Mouse (Mus musculus) layer of hippocampus, postnatal 36 days (tissue): Measurements from ENCODE around the gene Cux2. TPM values are rescaled to one million over a fixed set of nuclear protein-coding genes. Genes with fewer than 3 reads are reported as not detected.

Source experiments
- DNase-seq, 2 experiments: peaks; one replicate each; pipeline ENCODE4 v3.0.0; 2022
- total RNA-seq, 2 experiments: library from RNA; stranded (reverse); gene quantifications; 2 replicates each; pipeline ENCODE4 v1.2.3; 2021

Gene Cux2
- total RNA-seq, 2 experiments from 2014 or later: 32.7 to 33.8 TPM

DNA sequence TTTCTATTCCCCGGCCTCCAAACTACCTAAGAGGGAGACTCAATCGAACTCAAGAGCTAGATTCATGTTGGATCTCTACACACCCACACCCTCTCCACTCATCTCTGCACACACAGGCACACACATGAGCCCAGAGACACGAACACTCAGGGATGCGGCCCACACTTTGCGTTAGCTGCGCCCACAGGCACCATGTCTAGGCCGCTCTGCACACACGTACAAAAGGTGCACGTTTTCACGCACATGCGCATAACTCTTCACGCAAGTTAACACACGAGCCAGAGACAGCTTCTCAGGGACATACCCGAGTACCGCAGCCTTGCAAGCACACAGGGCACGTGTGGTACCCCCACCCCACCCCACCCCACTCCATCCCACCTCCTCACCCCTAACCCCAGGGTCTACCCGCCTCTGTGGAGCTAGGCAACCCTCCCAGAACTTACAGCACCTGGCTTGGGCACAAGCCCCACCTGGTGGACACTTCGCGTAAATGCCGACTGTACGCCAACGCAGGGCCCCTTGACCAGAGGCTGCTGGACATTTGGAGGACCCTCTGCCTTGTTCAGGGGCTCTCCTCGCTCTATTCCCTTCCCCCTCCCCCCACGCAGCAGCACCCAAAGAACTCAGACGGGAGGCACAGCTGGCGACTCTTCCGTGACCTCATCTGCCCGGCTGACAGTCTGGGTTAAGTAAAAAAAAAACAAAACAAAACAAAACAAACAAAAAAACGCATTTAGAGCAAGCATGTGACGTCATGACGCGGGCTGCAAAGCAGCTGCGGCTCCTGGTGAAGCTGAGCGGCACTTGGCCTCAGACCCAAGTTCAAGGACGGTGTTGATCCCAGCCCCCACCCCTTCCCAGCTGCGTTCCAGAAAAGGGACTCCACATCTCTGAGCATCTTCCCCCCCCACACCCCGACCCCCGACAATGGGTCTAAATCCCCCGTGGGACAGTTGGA lies 9.4 kb upstream of the Cux2 start:
- DNase-seq: no peak

- no peak for DNase-seq
Measured at GRCm38 (mm10) chr5:122057622-122058021, 7.7 kb upstream of the Cux2 start.

DNA sequence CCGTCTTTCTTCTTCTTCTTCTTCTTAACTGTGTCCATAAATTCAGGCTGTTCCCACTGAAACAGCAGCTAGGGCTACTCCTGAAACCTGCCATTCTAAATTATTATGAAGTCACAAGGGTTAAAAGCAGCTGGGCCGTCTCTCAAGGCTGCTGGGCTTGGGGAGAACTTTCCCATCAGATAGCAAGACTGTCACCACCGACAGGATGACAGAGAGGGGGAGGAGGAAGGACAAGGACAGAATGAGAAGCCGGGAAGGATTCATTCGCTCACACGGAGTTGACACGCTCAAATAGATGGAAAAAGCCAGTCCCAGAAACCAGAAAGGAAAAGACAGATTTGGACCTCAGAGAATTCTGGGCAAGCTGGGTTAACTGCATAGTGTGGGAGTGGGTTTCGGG lies 6.7 kb upstream of the Cux2 start:
- no peak for DNase-seq

DNA sequence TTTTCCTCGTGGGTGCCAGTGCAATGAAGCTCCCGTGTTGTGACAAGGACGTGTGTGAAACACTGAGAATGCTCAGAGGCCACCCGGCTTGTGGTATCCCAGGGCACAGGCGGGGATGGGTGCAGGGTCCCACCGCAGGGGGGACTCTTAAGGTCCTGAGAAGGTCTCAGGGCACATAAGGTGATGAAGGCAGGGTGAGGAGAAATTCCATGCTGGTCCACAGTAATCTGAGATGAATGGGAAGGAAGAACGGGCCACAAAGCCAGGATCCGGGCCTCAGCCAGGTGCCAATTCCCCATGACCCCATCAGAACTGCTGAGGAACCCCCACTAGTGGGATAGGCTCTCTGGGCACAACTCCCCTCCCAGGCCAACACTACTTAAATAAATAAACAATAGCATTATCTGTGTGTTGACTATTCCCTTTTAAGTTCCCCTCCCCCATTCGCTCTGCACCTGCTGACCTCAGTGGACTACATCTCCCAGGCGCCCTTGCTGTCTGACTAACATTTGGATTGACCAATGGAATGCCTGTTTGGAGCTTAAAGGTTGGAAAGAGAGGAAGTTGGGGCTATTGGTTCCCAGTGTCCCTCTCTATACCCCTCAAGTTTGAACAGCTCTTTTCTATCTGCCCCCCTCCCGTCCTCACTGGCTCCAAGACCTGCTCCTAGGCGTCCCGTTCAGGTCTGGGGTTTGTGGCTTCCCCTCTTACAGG lies 4.4 kb upstream of the Cux2 start:
- DNase-seq: no peak

GRCm38 (mm10) chr5:122053587-122053986 lies 3.7 kb upstream of the Cux2 start:
- no peak for DNase-seq

DNA sequence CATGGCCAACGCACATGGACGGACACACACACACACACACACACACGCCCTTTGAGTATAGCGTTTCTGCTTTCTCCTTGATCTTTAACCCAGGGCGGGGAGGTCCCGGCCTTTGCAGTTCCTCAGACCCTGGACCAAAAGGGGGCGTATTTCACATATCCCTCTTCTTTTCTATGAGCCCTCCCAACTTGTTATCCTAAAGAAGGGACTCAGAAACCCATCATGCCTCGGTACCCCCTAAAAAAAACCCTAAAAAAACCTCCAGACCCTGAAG lies 867 bp upstream of the Cux2 start:
- DNase-seq: no peak

DNA sequence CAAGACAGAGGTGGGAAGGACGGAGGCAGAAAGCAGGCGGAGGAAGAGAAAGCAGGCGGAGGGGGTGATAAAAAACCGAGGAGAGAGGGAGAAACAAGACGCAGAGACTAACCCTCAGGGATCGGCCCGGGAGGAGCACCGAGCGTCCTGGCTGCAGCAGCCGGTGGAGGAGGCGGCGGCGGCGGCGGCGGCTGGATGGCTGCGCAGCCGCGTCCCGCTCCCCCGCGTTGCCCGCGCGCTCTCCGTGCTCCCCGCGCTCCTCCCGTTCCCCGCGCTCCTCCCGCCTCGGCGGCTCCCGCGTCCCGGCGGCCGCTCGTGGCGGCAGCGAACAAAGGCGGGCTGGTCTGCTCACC lies 262 bp downstream of the Cux2 start:
- peak in 1 of 2 experiments; percentile 56 for DNase-seq

DNA sequence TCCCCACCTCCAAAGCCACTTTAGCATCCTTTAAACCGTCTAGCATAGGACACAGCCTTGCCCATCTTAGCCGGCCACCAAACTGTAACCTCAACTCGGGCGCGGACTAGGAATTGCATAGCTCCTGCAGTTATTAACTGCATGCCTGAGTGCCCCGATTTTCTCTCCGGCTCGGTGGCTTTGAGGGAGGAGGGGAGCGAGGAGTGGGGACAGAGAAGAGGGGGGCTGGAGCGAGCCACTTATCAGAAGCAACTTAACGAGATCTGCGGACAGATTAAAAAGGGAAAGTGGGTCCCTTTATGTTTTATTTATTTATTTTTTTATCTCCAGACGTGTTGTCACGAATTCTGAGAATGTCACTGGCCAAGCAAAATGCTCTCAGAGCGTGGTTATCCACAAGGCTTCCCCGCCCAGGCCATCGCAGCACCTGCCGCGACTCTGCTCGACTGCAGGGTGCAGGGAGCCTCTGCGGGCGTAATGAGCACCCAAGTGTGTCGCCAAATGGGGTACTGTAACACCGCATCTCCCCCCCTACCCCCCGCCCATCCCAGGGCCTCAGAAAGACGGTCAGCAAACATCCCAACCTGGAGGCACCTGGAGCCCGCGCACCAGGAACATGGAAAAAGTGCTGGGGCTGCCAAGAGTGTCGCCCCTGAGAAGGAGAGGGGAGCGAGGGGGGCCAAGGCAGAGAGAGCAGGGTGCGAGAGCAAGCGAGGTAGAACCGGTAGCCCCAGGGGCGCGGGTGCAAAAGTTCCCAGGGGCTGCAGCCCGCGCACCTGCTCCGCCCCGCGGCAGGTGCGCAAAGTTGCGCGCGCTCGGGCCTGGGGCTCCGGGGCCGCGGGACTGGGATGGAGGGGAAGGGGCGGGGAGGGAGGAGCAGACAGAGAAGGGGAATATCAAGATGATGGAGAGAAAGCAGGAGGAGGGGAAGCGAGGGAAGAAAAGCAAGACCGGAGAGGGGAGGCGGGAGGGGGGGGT lies 927 bp downstream of the Cux2 start:
- no peak for DNase-seq

- DNase-seq: no peak
Measured at GRCm38 (mm10) chr5:122048252-122048651, 1.6 kb downstream of the Cux2 start.

GRCm38 (mm10) chr5:122047791-122048190 lies 2.1 kb downstream of the Cux2 start:
- DNase-seq: no peak

- no peak for DNase-seq
Measured at GRCm38 (mm10) chr5:122043567-122043966, 6.3 kb downstream of the Cux2 start.

- no peak for DNase-seq
Measured at GRCm38 (mm10) chr5:122035278-122035677, 14.6 kb downstream of the Cux2 start.

DNA sequence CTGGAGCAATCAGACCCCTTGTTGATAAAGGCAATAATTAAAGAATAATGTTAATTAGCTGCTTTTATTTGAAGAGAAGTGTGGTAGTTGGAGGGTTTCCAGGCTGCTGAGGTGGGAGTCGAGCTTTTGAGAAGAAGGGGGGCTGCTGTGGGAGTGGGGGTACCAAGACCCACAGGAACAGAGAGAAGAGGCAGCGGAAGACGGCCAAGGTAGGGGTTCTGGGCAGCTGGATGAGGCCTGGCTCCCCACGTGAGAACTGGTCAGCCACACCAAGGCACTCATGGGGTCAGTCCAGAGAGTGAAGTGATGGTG lies 16.8 kb downstream of the Cux2 start:
- DNase-seq: no peak

GRCm38 (mm10) chr5:122032471-122033166 lies 17.3 kb downstream of the Cux2 start:
- DNase-seq: no peak

GRCm38 (mm10) chr5:122031146-122031545 lies 18.8 kb downstream of the Cux2 start:
- DNase-seq: no peak

DNA sequence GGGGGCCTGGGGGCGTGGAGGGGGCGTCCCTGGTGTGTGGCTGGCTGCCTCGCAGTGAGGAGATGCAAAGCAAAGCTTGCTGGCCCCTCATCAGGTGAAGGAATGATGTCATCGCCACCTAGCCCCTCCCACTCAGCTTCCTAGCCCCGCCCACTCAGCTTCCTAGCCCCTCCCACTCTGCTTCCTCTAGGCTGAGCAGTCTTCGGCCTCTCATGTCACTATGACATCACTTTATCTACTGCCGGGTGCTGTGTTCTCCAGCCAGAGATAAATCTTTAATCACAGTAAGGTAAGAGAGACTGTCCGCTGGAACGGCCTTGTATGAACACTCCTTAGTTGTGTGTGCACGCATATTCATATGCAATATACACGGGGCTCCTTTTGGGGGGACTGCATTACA lies 19.3 kb downstream of the Cux2 start:
- no peak for DNase-seq

- no peak for DNase-seq
Measured at GRCm38 (mm10) chr5:122026771-122027170, 23.1 kb downstream of the Cux2 start.

GRCm38 (mm10) chr5:122026284-122026683 lies 23.6 kb downstream of the Cux2 start:
- DNase-seq: no peak

- DNase-seq: no peak
Measured at GRCm38 (mm10) chr5:122025117-122025516, 24.8 kb downstream of the Cux2 start.

DNA sequence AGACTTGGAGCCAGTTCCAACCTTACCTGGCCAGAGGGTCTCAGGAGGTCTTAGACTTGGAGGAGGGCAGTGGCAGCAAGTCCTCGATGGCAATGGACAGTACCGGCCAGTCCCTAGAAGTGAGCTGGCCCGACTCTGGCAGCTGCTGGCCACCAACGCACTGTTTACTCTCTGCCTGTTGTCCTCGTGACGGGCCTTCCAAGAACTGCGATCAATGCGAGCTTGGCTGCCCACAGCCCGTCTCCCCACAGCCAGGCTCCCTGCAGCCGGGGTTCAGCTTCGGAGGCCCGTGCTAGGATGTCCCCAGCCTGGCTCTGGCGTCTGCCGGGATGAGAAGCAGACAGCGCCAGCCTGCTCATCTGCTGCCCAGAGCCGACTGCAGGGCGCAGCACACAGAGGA lies 30.6 kb downstream of the Cux2 start:
- peak; percentile 15 to 20 for DNase-seq

DNA sequence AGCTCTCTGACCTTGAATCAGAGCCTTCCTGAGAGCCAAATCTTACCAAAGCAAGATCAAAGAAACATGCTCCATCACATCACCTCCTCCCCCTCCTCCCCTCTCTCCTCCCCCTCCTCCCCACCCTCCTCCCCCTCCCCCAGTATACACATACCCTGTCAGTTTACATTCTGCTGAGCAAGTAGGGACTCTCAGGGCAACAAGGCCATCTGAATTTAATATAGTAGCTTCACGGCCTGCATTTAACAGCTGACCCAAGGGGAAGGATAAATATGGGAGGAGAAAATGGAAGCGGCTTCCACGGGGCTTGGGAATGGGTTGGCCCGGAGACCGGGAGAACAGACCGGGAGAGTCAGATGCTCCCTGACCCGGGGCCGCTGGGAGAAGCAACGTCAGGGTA lies 32.1 kb downstream of the Cux2 start:
- no peak for DNase-seq

- no peak for DNase-seq
Measured at GRCm38 (mm10) chr5:122017269-122017668, 32.6 kb downstream of the Cux2 start.
